Mouse (Mus musculus): ENCODE measurements around the gene Lyrm4.

DNA sequence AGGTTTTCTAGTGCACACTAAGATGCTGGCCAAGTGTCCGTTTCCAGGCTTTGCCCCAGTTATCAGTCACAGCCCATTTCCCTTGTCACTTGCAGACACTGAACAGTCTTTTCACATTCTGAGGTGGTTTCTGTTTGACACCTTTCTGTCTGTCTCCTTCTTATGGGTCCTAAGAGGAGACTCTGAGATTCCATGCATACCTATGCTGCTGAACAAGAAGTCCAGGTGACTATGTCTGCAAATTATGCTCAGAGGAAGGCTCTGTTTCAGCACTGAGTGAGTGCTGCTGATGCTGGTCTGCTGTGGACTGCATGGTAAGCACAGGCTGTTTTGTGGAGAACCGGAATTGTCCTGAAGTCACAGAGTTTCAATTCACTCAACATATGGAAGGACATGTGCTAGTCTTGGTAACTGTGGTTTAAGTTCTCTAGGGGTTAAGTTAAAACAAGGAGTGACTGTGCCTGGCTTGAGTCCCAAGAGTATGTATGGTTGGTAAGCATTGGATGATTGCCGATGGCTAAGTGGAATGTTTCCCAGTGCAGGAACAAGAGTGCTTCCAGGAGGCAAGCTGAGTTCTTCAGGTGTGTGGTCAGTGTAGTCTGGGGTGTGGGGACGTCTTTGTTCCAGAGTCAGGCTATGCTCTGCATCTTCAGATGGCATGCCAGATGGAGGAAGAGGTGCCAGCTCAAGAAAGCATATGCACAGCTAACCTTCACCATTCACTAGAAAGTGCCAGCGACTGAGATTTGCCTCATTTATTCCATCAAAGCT is 35.6 kb upstream of the Lyrm4 start:
- TF ChIP-seq HCFC1 (IDR thresholded peaks at IDR 0.05; ENCODE audit: borderline replicate concordance, insufficient read depth, low read length) (no peak), ZC3H11A (IDR thresholded peaks at IDR 0.05; ENCODE audit: borderline replicate concordance, low read depth, low read length) (no peak), MAFK (IDR thresholded peaks at IDR 0.05; ENCODE audit: insufficient read depth, low read depth, low read length) (no peak), CHD2 (IDR thresholded peaks at IDR 0.05; ENCODE audit: low read depth, low read length) (no peak)
